Mouse (Mus musculus) lung, postnatal 0 days (tissue): Measurements from ENCODE around the gene Nenf.

ENCODE experiments used
- CTCF ChIP-seq: IDR thresholded peaks from 2 replicates; pipeline ENCODE4 v1.5.1; 2016; ENCODE audit warnings: antibody characterized with exemption, mild to moderate bottlenecking
- EP300 ChIP-seq: IDR thresholded peaks from 2 replicates; pipeline ENCODE4 v1.6.1; 2016; ENCODE audit warnings: antibody characterized with exemption, mild to moderate bottlenecking, control low read depth

- TF ChIP-seq EP300 (no peak), CTCF (no peak)
These were observed 24.9 kb downstream of the Nenf start for GRCm38 (mm10) chr1:191293051-191293450.
